ENCODE assay signal across 14 mouse cellular contexts in genomic region chr5:102726985-102727384, GRCm38 (mm10).
DNase-seq lines count a peak whose midpoint lies in the region; ATAC-seq and TF ChIP-seq lines count a peak whose summit lies in the region.
"Had no signal": no experiment of that assay in that cellular context is flagged by ENCODE, and none has a peak within 500 bp of the region (broad histone marks: within the 10 kb centered on the region; RNA-seq: fewer than 3 reads in every experiment).

No protein-coding gene starts in this region.

- TF ChIP-seq EP300 in heart, adult 2 months (IDR thresholded peaks at IDR 0.05; ENCODE audit: insufficient read depth, low read depth, low read length), result no peak

- no peak overlapping the region for H3K4me2 ChIP-seq in limb, embryonic 13.5 days (replicated peaks)
- H3K4me2 ChIP-seq in hindbrain, postnatal 0 days (ENCODE audit: low read depth, low read length), result no peak overlapping the region
- no peak overlapping the region for H3K4me2 ChIP-seq in intestine, embryonic 15.5 days (replicated peaks)
- H3K4me2 ChIP-seq: midbrain, embryonic 12.5 days had no signal

- no peaks in the 10 kb centered on the region for H3K27me3 ChIP-seq in heart, adult 2 months (ENCODE audit: control insufficient read depth, insufficient read depth, low read length)
- no peaks in the 10 kb centered on the region for H3K27me3 ChIP-seq in limb, embryonic 13.5 days
- H3K27me3 ChIP-seq in limb, embryonic 10.5 days (ENCODE audit: low read depth, poor library complexity, severe bottlenecking), result no peaks in the 10 kb centered on the region
- no peaks in the 10 kb centered on the region for H3K27me3 ChIP-seq in hindbrain, postnatal 0 days (ENCODE audit: insufficient read depth, low read length)
- no peaks in the 10 kb centered on the region for H3K27me3 ChIP-seq in intestine, embryonic 15.5 days (replicated peaks)
- H3K27me3 ChIP-seq: midbrain, embryonic 12.5 days had no signal

- H3K4me1 ChIP-seq in heart, adult 2 months (ENCODE audit: control insufficient read depth, insufficient read depth, low read length), result peaks cover 5% of the 10 kb centered on the region
- peaks cover 35% of the 10 kb centered on the region for H3K4me1 ChIP-seq in limb, embryonic 13.5 days
- H3K4me1 ChIP-seq in limb, embryonic 10.5 days, result peaks cover 53% of the 10 kb centered on the region
- H3K4me1 ChIP-seq in hindbrain, postnatal 0 days (ENCODE audit: insufficient read depth, low read length), result no peaks in the 10 kb centered on the region
- 0 out of 2 replicates have a peak, but pooled peaks cover 3% of the 10 kb centered on the region for H3K4me1 ChIP-seq in intestine, embryonic 15.5 days (replicated peaks)
- H3K4me1 ChIP-seq: midbrain, embryonic 12.5 days had no signal

- 59% methylated on average over 4 of the region's 4 CpGs for WGBS in heart, adult 2 months
- 43% methylated on average over 4 of the region's 4 CpGs for WGBS in limb, embryonic 13.5 days
- WGBS in limb, embryonic 10.5 days, result 73% methylated on average over 4 of the region's 4 CpGs
- WGBS in hindbrain, postnatal 0 days, result 49% methylated on average over 4 of the region's 4 CpGs
- 48% methylated on average over 4 of the region's 4 CpGs for whole genome bisulfite sequencing in intestine, embryonic 15.5 days

- H3K9ac ChIP-seq in heart, adult 2 months (ENCODE audit: low read depth, low read length), result no peak overlapping the region
- no peak overlapping the region for H3K9ac ChIP-seq in limb, embryonic 13.5 days
- no peak overlapping the region for H3K9ac ChIP-seq in hindbrain, postnatal 0 days (replicated peaks; ENCODE audit: low read length)
- H3K9ac ChIP-seq in intestine, embryonic 15.5 days, result no peak overlapping the region
- H3K9ac ChIP-seq: midbrain, embryonic 12.5 days had no signal

- TF ChIP-seq POLR2A in heart, adult 2 months (IDR thresholded peaks at IDR 0.05; ENCODE audit: insufficient read depth, low read depth, low read length), result no peak

- TF ChIP-seq CTCF in heart, adult 2 months (IDR thresholded peaks at IDR 0.05), result no peak
- no peak for TF ChIP-seq CTCF in hindbrain, postnatal 0 days (IDR thresholded peaks at IDR 0.05; ENCODE audit: low read depth)

- intact Hi-C loops in heart, adult 2 months (cut with DNase I), result no loop called here
- intact Hi-C loops in heart, postnatal 14 days (cut with DNase I), result no loop called here

- ATAC-seq in limb, embryonic 13.5 days (ENCODE audit: low FRiP score, low read depth), result 0 out of 2 replicates have a peak, but pooled peaks have one; percentile 38
- no peak for ATAC-seq in hindbrain, postnatal 0 days
- ATAC-seq in intestine, embryonic 15.5 days, result no peak
- ATAC-seq: CD4-positive, CD25-positive, alpha-beta regulatory T cell, adult 4 months had no signal

- 0 out of 2 replicates have a peak, but pooled peaks cover 3% of the 10 kb centered on the region for H3K9me3 ChIP-seq in limb, embryonic 13.5 days
- no peaks in the 10 kb centered on the region for H3K9me3 ChIP-seq in limb, embryonic 10.5 days (replicated peaks)
- no peaks in the 10 kb centered on the region for H3K9me3 ChIP-seq in hindbrain, postnatal 0 days (ENCODE audit: low read length)
- H3K9me3 ChIP-seq in intestine, embryonic 15.5 days, result no peaks in the 10 kb centered on the region
- H3K9me3 ChIP-seq: midbrain, embryonic 12.5 days had no signal

- H3K36me3 ChIP-seq in heart, adult 2 months (ENCODE audit: control insufficient read depth, insufficient read depth, low read length), result no peaks in the 10 kb centered on the region
- no peaks in the 10 kb centered on the region for H3K36me3 ChIP-seq in limb, embryonic 13.5 days
- H3K36me3 ChIP-seq in limb, embryonic 10.5 days, result no peaks in the 10 kb centered on the region
- H3K36me3 ChIP-seq in hindbrain, postnatal 0 days (ENCODE audit: insufficient read depth, low read length), result no peaks in the 10 kb centered on the region
- H3K36me3 ChIP-seq in intestine, embryonic 15.5 days, result no peaks in the 10 kb centered on the region
- H3K36me3 ChIP-seq: midbrain, embryonic 12.5 days had no signal

- no peak overlapping the region for H3K4me3 ChIP-seq in heart, adult 2 months
- H3K4me3 ChIP-seq in limb, embryonic 13.5 days, result no peak overlapping the region
- no peak overlapping the region for H3K4me3 ChIP-seq in limb, embryonic 10.5 days
- no peak overlapping the region for H3K4me3 ChIP-seq in hindbrain, postnatal 0 days (ENCODE audit: low read length)
- H3K4me3 ChIP-seq in intestine, embryonic 15.5 days (replicated peaks), result no peak overlapping the region
- H3K4me3 ChIP-seq: midbrain, embryonic 12.5 days had no signal

- peak overlapping the region; percentile 36; the same call in 1 of the 2 replicates for H3K27ac ChIP-seq in heart, adult 2 months
- no peak overlapping the region for H3K27ac ChIP-seq in limb, embryonic 13.5 days
- H3K27ac ChIP-seq in limb, embryonic 10.5 days, result no peak overlapping the region
- H3K27ac ChIP-seq in hindbrain, postnatal 0 days, result no peak overlapping the region
- no peak overlapping the region for H3K27ac ChIP-seq in intestine, embryonic 15.5 days
- H3K27ac ChIP-seq: midbrain, embryonic 12.5 days had no signal

- DNase-seq in heart, adult 2 months, result no peak
- no peak for DNase-seq in heart, postnatal 14 days
- DNase-seq in limb, embryonic 10.5 days (ENCODE audit: low spot score), result no peak
- DNase-seq in Muller cell, postnatal 12 days (ENCODE audit: inconsistent ontology term), result peak; percentile 34
- DNase-seq in hindbrain, postnatal 0 days (ENCODE audit: low spot score), result peak; percentile 31
- no peak for DNase-seq in adrenal gland, postnatal 10 days
- DNase-seq: adrenal gland, postnatal 14 days; cerebellum, adult 11-12 months; gastrocnemius, postnatal 10 days; thymus, postnatal 36 days had no signal

- no peaks in the 10 kb centered on the region for H3K79me2 ChIP-seq in heart, adult 2 months (replicated peaks; ENCODE audit: control insufficient read depth, insufficient read depth, low read length)

Comparison
In these comparisons a context has a peak if more than half of its experiments do, and no peak if none do; other contexts are left out.
1. DNase-seq: peak in Muller cell, postnatal 12 days (single experiment) and hindbrain, postnatal 0 days (single experiment); none in heart, adult 2 months (0 of 2), heart, postnatal 14 days (0 of 2), limb, embryonic 10.5 days (single experiment) and adrenal gland, postnatal 10 days (single experiment).